Mouse (Mus musculus) embryonic stem cell, embryonic (primary cell): ENCODE measurements at regions not wholly inside any gene's neighbourhood (a gene's known extent, or its start where the extent isn't known, plus 50 kb on each side); places are given as distances from the start of the nearest gene placed in this dataset.
"Not testable (repeated sequence)": the region's sequence is repeated elsewhere in the genome, so short reads cannot be mapped to it uniquely, and the experiment has no call there.

ENCODE experiments used
- CTCF ChIA-PET, 4 experiments: fragments of 300-600 bp in 2 of 4; fragments of 350-600 bp in 2 of 4; sonication (Branson Sonifier 250); formaldehyde crosslinking; loops; one replicate each; lab custom pipeline; 2022; ENCODE audit warnings: inconsistent platforms in 2 of 4; lab: Charles Lee
- POLR2A ChIA-PET, 4 experiments: fragments of 300-600 bp in 2 of 4; fragments of 350-600 bp in 2 of 4; sonication (Branson Sonifier 250); formaldehyde crosslinking; loops; one replicate each; lab custom pipeline; 2022; ENCODE audit warnings: antibody characterized with exemption in 4 of 4, inconsistent platforms in 1 of 4; lab: Charles Lee

- ChIA-PET POLR2A (no interaction called here), CTCF (no interaction called here)
Measured at GRCm38 (mm10) chr13:6862186-6862585, 213.6 kb upstream of the Pfkp start.

- POLR2A ChIA-PET, result interaction anchor here in 1 of 4 experiments (1.0 kb wide), 1 partner anchor 11 kb away, joined by 5 read pairs; no protein-coding TSS in a partner anchor
- CTCF ChIA-PET, result no interaction called here
Measured at GRCm38 (mm10) chr13:6859551-6859950, 211.0 kb upstream of the Pfkp start.

- ChIA-PET CTCF (interaction anchor here in 2 of 4 experiments (0.7 to 1.0 kb wide), 2 partner anchors 166 to 499 kb away, joined by 3 to 8 read pairs; no protein-coding TSS in a partner anchor), POLR2A (interaction anchor here in 1 of 4 experiments (0.7 kb wide), 1 partner anchor 32 kb away, joined by 5 read pairs; no protein-coding TSS in a partner anchor)
Measured at GRCm38 (mm10) chr13:6855199-6856148, 206.9 kb upstream of the Pfkp start.

DNA sequence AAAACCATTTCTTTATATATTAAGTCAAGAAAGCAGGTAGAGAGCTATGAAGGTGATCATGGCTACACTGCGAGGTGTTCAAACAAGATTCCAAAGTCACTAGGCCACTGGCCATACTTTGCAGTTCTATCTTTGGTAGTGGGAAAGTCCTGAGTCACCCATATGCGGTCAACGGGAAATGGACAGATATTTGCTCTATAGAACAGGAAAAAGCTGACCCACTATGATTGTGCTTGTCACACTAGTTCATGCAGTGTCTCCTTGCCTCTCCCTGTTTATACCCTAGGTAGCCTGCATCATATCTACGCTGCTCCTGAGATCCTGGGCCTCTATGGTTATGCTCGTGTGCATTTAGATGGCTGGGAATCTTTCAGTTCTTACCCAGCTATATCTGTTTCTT, 188.9 kb upstream of the Pfkp start:
- ChIA-PET CTCF (no interaction called here), POLR2A (no interaction called here)

- ChIA-PET CTCF (no interaction called here), POLR2A (no interaction called here)
Measured at GRCm38 (mm10) chr13:6837075-6837422, 188.5 kb upstream of the Pfkp start.

DNA sequence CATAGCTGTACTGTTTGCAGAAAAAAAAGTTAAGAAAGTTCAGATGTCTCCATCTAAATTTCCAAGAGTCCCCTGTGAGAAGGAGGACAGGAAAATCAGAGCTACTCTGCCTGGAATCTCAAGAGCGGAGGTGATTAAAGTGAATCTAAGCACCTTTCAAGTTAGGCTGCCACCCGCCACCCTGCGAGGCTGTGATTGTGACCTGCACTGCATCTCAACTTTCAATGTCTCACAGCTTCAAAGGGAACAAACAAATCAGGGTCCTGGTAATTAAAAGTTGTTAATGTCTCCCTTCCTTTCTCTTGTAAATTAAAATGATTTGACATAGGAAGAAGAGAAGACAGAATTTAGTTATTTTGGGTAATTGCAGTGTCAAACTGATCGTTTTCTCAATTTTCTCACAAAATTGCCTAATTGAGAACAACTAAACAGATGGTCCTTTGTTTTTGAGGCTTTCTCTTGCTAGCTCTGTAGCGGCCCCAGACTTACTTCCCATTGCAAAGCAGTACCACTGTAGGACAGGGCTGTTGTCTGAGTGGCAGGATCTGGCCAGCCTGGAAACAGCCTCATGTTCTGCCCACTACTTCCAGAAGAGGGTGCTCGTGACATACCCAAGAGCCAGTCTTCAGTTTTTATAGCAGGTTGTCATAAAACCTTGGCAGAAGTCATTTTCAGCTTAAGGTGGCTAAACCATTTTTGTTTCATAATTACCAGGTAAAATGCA, 187.9 kb upstream of the Pfkp start:
- CTCF ChIA-PET, result no interaction called here
- POLR2A ChIA-PET, result interaction anchor here in 1 of 4 experiments (0.6 kb wide), 1 partner anchor 211 kb away, joined by 4 read pairs; no protein-coding TSS in a partner anchor

DNA sequence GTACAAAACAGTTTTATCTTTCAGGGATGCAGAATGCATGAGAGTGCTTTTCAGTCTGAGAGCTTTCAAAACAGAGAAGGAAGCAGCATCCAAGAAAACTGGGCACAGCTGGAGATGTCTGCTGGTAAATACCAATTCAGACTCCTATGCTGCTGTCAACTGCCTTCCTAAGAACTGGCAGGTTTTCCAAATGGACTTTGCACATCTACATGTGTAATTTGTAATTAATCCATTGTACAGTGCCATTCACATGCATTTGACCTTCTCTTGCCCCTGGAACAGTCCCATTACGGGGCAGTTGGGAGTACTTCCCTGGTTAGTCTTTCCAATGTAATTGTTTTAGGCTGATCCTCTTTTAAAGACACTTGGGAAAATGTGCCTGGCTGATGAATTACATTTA, 181.3 kb upstream of the Pfkp start:
- CTCF ChIA-PET, result no interaction called here
- POLR2A ChIA-PET, result no interaction called here

DNA sequence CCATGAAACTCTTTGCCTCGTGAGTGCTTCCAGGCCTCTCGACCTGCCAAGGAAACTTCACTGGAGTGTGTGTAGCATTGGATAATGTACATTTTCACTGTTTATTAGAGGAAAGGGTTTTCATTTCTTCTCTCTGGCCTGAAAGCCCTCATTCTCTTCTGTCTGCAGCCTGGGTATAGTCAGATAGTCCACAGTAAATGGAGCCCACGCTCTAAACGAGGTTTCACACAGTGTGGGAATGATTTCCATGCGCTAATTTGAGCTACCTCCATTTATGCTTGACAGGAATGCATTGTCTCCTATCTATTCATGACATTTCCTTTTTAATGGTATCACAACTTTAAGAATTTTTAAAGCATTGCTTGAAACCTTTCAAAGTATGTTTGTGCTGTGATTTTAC, 180.8 kb upstream of the Pfkp start:
- POLR2A ChIA-PET, result no interaction called here
- CTCF ChIA-PET, result no interaction called here

- CTCF ChIA-PET, result not testable (repeated sequence)
Measured at GRCm38 (mm10) chr13:6828601-6829330, 180.2 kb upstream of the Pfkp start.

DNA sequence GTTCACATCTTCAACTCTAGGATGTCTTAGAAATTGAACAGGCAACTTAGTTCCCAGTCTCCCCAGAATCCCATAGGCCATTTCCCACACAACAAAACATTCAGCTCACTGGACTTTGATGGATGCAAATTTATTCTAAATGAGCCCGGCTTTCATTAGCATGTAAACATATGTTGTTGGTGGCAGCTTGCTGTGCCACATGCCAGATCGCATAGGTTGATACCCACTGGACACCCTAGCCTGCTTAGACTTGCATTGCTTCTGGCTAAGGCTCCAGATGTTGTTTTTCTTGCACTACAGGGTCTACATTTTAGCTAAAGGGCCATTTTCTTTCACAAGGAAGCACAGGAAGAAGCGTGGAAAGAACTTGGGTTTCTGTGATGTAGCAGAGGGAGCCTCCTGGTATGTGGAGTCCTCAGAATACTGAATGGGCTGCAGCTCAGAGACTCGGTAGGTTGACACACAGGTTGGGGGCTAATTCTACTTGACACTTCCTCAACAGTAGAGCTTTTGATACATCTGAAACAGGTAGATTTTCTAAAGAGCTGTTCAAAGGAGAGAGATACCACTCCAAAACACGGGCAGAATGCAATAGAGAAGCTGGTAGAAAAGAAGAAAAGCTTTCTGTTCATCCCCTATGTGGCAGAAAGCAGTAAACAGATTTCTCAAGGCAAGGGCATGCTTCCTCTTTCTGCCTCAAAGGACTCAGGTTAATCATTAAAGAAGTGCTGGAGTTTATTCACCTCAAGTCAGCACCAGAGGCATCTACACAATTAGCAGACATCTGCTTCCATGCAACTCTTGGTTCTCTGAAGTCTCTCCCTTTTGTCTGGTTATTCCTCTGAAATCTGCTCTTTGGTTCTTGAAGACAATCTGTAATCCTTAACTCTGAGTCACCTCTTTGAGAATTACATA, 153.9 kb upstream of the Pfkp start:
- POLR2A ChIA-PET, result no interaction called here
- CTCF ChIA-PET, result no interaction called here

More at GRCm38 (mm10) chr13:6828601-6829330, 180.2 kb upstream of the Pfkp start:
- POLR2A ChIA-PET, result not testable (repeated sequence)

DNA sequence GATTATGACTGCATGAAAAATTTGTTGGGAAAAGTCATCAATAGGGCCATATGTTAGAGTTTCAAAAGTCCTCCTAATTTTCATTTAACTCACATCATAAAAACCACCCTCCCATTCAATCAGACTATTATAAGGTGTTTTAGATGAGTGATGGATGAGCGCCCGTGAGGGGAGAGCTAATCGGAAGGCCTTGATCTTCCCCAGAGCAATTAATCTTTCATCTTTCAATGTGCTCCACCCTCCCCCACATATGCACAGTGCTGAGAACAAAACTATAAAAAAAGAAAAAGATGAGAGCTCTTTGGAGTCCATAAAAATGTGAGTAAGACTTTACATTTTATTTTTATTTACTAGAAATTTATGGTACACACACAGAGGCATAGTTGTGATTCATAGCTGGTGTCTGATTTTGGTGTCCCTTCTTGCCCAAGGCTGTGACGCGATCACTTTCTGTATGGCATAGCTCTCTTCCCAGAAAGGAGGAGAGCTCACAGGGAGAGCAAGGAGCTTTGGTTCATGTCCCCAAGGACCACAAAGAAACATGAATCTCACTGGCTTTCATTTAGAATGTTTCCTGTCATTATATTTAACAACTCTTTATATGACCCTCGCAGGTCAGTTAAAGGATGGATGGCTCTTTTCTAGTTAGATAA, 119.5 kb upstream of the Pfkp start:
- POLR2A ChIA-PET, result no interaction called here
- CTCF ChIA-PET, result no interaction called here

DNA sequence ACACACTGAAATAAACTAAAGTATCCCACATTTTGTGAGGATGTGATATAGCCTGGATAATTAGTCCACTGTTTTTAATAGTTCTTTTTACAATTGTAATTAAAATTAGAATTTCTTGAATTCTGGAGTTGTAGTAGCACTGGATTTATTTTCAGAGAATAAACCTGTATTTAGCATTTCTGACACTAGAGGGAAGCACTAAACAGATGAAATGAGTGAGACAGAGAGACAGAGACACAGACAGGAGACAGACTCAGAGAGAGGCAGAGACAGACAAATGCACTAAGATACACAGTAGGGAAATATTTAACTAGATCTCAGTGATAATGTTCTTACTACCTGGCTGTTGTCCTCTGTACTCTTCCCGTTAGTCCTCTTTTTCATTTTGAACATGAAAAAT, 108.6 kb upstream of the Pfkp start:
- ChIA-PET CTCF (no interaction called here), POLR2A (no interaction called here)

- CTCF ChIA-PET, result no interaction called here
Measured at GRCm38 (mm10) chr13:6751599-6751998, 103.0 kb upstream of the Pfkp start.

DNA sequence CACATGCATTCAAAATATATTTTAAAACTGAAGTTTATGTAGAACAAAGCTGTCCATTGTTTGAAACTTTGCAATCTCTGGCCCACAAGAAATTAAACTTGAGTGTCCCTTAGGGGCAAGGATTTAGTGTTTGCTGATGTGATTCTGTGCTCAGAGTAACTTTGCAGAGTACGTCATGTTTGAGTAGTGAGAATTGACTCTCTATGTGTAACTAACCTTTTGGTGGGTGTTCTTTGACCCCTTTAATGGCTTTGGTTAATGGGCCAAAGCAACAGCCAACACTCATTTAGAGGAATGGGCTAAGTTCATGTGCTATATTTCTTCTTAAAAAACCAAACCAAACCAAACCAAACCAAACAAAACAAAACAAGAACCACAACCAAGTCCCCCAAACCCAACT, 102.6 kb upstream of the Pfkp start:
- CTCF ChIA-PET, result no interaction called here
- POLR2A ChIA-PET, result no interaction called here

More at GRCm38 (mm10) chr13:6751599-6751998, 103.0 kb upstream of the Pfkp start:
- POLR2A ChIA-PET, result no interaction called here

- ChIA-PET POLR2A (no interaction called here), CTCF (no interaction called here)
Measured at GRCm38 (mm10) chr13:6741916-6742315, 93.3 kb upstream of the Pfkp start.

- ChIA-PET CTCF (interaction anchor here in 2 of 4 experiments (0.6 to 1.4 kb wide), 3 partner anchors 47 to 1051 kb away, joined by 3 to 11 read pairs (median 6); no protein-coding TSS in a partner anchor), POLR2A (no interaction called here)
Measured at GRCm38 (mm10) chr13:6736984-6737566, 88.5 kb upstream of the Pfkp start.
